Mouse (Mus musculus): ENCODE results near the gene Gm49395. TPM values are rescaled to one million over a fixed set of nuclear protein-coding genes. Genes with fewer than 3 reads are reported as not detected.

Gene Gm49395
- total RNA-seq, 2 experiments from 2014 or later = 9.9 to 12.9 TPM

GRCm38 (mm10) chr13:115099381-115099780 is 2.3 kb downstream of the Gm49395 start:
- DNase-seq = no peak

GRCm38 (mm10) chr13:115098227-115098626 is 3.5 kb downstream of the Gm49395 start:
- DNase-seq = no peak

- DNase-seq = no peak
Measured at GRCm38 (mm10) chr13:115096965-115097364, 4.8 kb downstream of the Gm49395 start.

DNA sequence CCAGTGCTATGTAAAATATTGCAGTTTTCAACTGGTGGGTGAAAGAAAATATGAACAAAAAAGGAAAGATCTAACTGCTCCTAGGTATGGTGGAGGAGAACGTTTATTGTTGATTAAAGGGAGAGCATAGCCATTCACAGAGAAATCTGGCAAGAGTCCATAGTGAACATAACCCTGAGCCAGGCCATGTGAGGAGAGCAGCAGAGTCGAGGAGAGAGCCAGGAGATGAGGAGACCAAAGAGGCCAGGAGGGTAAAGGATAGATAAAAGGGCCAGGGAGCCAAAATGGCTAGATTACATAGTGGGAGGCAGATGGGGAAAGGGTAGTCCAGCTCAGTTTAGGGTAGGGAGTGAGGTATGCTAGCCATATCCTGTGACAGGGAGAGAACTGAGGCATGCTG is 5.5 kb downstream of the Gm49395 start:
- no peak for DNase-seq

DNA sequence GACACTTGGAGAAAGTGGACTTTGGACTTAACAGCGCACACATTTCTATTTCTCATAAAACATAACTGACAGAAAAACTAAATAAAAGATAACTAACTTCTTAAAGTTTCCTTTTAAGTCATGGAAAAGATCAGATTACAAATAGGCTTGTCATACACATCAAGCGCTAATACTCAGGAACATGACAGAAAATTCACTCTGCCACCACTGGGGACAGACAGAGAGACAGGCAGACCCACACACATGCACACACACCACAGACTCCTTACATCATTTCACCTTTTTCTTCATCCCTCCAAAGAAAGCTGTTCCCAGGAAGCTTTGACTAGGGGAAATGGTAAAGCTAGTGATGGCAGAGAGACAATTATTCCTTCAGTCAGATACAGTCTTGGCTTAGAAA is 6.3 kb downstream of the Gm49395 start:
- DNase-seq = no peak

DNA sequence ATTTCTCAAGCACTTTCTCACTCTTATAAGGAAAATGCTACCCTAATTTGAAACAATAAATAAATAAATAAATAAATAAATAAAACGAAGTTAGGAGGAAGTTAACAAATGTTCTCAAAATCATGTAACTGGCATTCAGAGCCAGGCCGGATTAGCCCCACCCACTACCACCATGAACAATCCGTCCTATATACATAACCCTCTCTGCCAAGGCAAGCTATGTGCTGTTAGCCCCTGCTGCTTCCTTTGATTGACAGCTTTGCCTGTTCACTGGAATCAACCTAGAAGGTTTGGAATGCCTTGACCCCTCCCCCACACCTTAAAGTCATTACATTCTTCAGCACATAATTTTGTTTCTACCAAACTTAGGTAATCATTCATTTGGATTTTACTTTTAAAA is 10.2 kb downstream of the Gm49395 start:
- no peak for DNase-seq

GRCm38 (mm10) chr13:115090977-115091445 is 10.7 kb downstream of the Gm49395 start:
- DNase-seq = no peak

DNA sequence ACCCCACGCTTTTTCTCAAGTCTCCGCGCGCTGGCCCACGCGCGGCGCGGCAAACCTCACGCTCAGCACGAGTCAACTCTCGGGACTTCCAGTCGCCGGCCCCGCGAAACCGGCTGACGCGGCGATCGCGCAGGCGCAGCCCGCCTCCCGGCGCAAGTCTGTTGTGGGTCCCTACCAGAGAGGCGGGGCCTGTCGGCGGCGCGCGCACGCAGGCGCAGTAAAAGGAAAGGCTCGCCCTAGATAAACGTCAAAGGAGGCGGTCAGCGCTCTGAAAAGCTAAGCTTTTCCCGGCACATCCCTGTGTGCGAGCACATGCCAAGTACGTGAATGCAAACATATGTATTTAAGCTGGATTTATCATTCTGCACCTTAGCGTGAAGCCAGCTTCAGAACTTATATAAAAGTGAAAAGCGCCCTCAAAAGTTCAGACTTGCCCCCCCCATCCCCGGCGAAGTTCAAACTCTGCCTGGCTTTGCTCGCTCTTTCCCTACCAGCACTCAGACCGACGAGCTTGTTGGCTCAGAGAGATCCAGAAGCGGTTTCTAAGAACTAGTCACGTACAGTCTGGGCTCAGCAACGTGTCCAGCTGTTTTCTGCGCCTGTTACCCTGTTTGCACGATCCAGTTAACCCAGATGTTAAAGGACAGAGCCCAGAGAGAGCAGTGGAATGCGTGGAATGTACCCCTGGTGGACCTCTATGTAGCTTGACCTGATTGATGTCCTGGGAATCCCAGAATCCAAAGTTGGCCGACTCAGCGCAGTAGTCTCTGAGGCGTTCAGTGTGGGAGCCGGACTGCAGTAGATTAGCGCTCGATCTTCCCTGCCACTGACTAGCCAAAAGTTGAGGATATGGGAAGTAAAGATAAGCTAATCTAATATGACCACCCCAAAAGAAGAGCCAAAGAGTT is 11.4 kb downstream of the Gm49395 start, which contains the start of gene Pelo:
Pelo (minus strand) TSS at position 118 of the 908 bp plus-strand sequence.
- peak; percentile 98 to 99 for DNase-seq

- peak; percentile 40 to 58 for DNase-seq
Measured at GRCm38 (mm10) chr13:115089395-115090025, 12.2 kb downstream of the Gm49395 start.

- no peak for DNase-seq
Measured at GRCm38 (mm10) chr13:115089020-115089394, 12.7 kb downstream of the Gm49395 start.

GRCm38 (mm10) chr13:115085974-115086373 is 15.7 kb downstream of the Gm49395 start:
- no peak for DNase-seq

- no peak for DNase-seq
Measured at GRCm38 (mm10) chr13:115082339-115082738, 19.4 kb downstream of the Gm49395 start.

DNA sequence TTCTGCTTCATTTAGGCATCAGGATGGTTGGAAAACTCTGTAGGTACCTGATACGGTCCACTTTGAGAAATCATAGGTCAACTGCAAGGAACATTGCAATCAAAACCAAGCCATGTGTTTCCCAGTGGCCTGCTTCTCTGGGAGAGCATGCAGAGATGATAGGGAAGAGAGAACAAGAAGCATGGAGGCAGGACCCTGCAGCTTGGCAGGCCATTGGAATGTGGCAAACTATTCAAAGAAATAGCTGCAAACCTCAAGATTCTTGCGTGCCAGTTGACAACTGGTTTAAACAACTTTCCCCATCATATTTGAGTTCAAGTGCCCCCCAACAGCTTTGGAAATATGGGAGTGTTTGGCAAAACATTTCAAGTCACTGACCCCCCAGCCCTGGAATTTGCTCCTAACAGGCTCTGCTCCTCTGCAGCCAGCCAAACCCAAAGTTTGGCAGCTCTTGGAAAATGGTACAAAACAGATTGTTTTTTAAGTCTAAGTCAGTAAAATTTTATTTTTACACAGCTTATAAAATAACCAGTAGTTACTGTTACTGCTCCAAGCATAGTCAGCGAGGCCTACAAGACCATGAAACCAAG is 21.6 kb downstream of the Gm49395 start:
- DNase-seq = no peak

- DNase-seq = no peak
Measured at GRCm38 (mm10) chr13:115078997-115079685, 22.6 kb downstream of the Gm49395 start.

- DNase-seq = peak; percentile 25 to 26
Measured at GRCm38 (mm10) chr13:115077346-115078134, 24.2 kb downstream of the Gm49395 start.

DNA sequence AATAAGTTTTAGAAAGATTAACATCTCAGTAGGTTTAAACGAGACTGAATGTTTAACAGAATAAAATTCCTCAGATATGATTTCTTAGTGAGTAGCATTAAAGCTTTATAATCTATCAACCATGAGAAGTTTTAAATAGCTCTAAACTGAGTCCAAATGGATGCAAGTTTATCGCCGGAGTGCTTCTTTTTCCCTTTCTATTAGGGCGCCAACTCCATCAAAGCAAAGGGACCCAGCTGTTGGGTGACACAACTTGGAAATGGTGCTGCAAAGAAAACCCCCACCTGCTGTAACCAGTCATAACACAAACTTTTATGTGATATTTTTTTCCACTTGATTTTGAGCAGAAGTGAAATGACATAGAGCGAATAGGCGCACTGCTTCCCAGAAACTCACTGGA is 29.3 kb downstream of the Gm49395 start:
- DNase-seq = no peak

GRCm38 (mm10) chr13:115071431-115071830 is 30.3 kb downstream of the Gm49395 start:
- peak in 1 of 2 experiments; percentile 23 for DNase-seq

DNA sequence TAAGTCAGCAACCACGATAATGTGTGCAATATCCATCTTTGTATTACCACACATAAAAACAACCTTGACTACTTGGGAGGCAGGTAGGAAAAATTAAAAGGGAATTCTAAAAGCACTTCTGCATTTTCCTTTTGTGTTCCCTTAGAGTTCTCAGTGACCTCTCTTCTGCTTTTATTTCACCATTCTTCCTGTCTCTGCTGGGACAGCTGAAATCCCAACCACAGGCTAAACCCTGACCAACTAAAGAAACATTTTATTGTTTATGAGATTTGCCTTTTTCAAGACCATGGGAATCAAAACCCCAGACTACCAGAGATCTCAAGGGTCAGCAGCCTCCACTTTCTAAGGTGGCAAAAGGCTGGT is 33.8 kb downstream of the Gm49395 start:
- DNase-seq = no peak

DNA sequence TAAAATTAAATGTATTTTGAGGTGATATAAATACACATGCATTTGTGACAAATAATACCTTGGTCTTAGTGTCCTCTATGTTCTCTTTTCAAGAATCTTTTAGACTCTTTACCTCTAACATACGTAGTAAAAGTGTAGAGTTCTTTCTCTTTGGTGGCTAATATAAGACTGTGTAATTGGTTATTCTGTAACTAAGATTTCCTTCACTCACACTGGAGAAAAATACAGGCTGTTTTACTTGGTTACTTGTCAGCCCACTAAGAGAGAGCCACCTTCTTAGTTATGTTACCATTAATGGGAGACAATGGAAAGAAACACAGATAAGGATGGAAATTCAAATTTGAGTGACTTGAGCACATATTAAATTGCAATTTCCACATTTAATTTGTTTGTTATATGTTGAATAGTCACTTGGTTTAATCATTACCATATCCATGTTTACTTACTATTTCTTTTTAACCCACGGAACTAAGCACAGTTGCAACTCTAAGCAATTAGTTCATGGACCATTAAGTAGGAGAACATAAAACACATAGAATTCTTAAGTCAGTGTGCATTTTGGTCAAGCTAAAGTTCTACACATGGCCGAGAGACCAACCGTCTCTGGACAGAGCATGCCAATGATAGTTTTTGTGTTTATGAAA is 34.3 kb downstream of the Gm49395 start:
- DNase-seq = no peak

- DNase-seq = no peak
Measured at GRCm38 (mm10) chr13:115057555-115057954, 44.2 kb downstream of the Gm49395 start.

GRCm38 (mm10) chr13:115054783-115055182 is 46.9 kb downstream of the Gm49395 start:
- DNase-seq = no peak

Measured in adrenal gland, postnatal 36 days (tissue).